Mouse (Mus musculus) lung, postnatal 25 days (tissue): ENCODE results near the gene Cenpp.
"Not testable (repeated sequence)": the region's sequence is repeated elsewhere in the genome, so short reads cannot be mapped to it uniquely, and the experiment has no call there.

Source experiments
- DNase-seq: peaks from one replicate; pipeline ENCODE4 v3.0.0; 2022; ENCODE audit warnings: low spot score

The Cenpp gene

GRCm38 (mm10) chr13:49607714-49608113 lies 44.9 kb downstream of the Cenpp start, which contains the start of gene Ogn:
TSS of gene Ogn (plus strand) at chr13:49608046.
- DNase-seq: peak; percentile 57

GRCm38 (mm10) chr13:49603603-49604002 lies 49.0 kb downstream of the Cenpp start:
- no peak for DNase-seq

- not testable (repeated sequence) for DNase-seq
These were observed 50.0 kb downstream of the Cenpp start for GRCm38 (mm10) chr13:49602541-49602940.

GRCm38 (mm10) chr13:49586062-49586461 lies 66.5 kb downstream of the Cenpp start:
- DNase-seq: no peak

- no peak for DNase-seq
These were observed 68.1 kb downstream of the Cenpp start for GRCm38 (mm10) chr13:49584307-49585005.

- no peak for DNase-seq
These were observed 68.7 kb downstream of the Cenpp start for GRCm38 (mm10) chr13:49583859-49584258.

- DNase-seq: peak; percentile 24
These were observed 70.7 kb downstream of the Cenpp start, which contains the start of gene Omd for GRCm38 (mm10) chr13:49581541-49582530. TSS of gene Omd (plus strand) at chr13:49582462.

GRCm38 (mm10) chr13:49571418-49571817 lies 81.2 kb downstream of the Cenpp start:
- no peak for DNase-seq

GRCm38 (mm10) chr13:49570371-49570770 lies 82.2 kb downstream of the Cenpp start:
- DNase-seq: no peak

GRCm38 (mm10) chr13:49564347-49564746 lies 88.2 kb downstream of the Cenpp start:
- DNase-seq: no peak

GRCm38 (mm10) chr13:49560886-49561285 lies 91.7 kb downstream of the Cenpp start:
- no peak for DNase-seq

- no peak for DNase-seq
These were observed 93.4 kb downstream of the Cenpp start for GRCm38 (mm10) chr13:49559185-49559584.

- DNase-seq: no peak
These were observed 95.7 kb downstream of the Cenpp start for GRCm38 (mm10) chr13:49556924-49557323.

- peak; percentile 6 for DNase-seq
These were observed 96.4 kb downstream of the Cenpp start for GRCm38 (mm10) chr13:49556203-49556602.

GRCm38 (mm10) chr13:49554519-49554918 lies 98.1 kb downstream of the Cenpp start:
- DNase-seq: no peak

- no peak for DNase-seq
These were observed 103.0 kb downstream of the Cenpp start for GRCm38 (mm10) chr13:49549616-49550015.

- DNase-seq: no peak
These were observed 104.9 kb downstream of the Cenpp start for GRCm38 (mm10) chr13:49547563-49548150.

- DNase-seq: peak; percentile 31
These were observed 106.1 kb downstream of the Cenpp start for GRCm38 (mm10) chr13:49546517-49546916.

- DNase-seq: no peak
These were observed 106.9 kb downstream of the Cenpp start for GRCm38 (mm10) chr13:49545646-49546045.

GRCm38 (mm10) chr13:49544279-49544678 lies 108.3 kb downstream of the Cenpp start, which contains the start of gene Aspn:
TSS of gene Aspn (plus strand) at chr13:49544443.
- DNase-seq: no peak

- no peak for DNase-seq
These were observed 113.9 kb downstream of the Cenpp start for GRCm38 (mm10) chr13:49538693-49539092.

GRCm38 (mm10) chr13:49536946-49537345 lies 115.6 kb downstream of the Cenpp start:
- no peak for DNase-seq
